Comparison of ENCODE assay signal across 26 mouse cellular contexts in genomic region chr14:46625760-46626159, GRCm38 (mm10).
DNase-seq lines count a peak whose midpoint lies in the region; ATAC-seq lines count a peak whose summit lies in the region.
"Had no signal": no experiment of that assay in that cellular context is flagged by ENCODE, and none has a peak within 500 bp of the region (broad histone marks: within the 10 kb centered on the region; RNA-seq: fewer than 3 reads in every experiment).

No protein-coding gene starts in this region.

- intact Hi-C loops in gastrocnemius, postnatal 14 days (cut with DNase I; ENCODE audit: low total_unique reads) = no loop called here

- H3K9ac ChIP-seq in limb, embryonic 11.5 days (ENCODE audit: low read length) = no peak overlapping the region
- H3K9ac ChIP-seq in limb, embryonic 13.5 days = no peak overlapping the region
- H3K9ac ChIP-seq in forebrain, embryonic 16.5 days (replicated peaks; ENCODE audit: low read depth, low read length) = no peak overlapping the region
- H3K9ac ChIP-seq: embryonic facial prominence, embryonic 15.5 days; heart, embryonic 13.5 days; hindbrain, embryonic 13.5 days; intestine, embryonic 15.5 days had no signal

- no peaks in the 10 kb centered on the region for H3K36me3 ChIP-seq in limb, embryonic 11.5 days (ENCODE audit: control insufficient read depth, insufficient read depth, low read length)
- H3K36me3 ChIP-seq in limb, embryonic 10.5 days = no peaks in the 10 kb centered on the region
- no peaks in the 10 kb centered on the region for H3K36me3 ChIP-seq in limb, embryonic 13.5 days
- H3K36me3 ChIP-seq in forebrain, embryonic 16.5 days (ENCODE audit: control insufficient read depth, insufficient read depth) = no peaks in the 10 kb centered on the region
- H3K36me3 ChIP-seq: embryonic facial prominence, embryonic 15.5 days; G1E; heart, embryonic 13.5 days; hindbrain, embryonic 10.5 days; hindbrain, embryonic 13.5 days; intestine, embryonic 15.5 days had no signal

- H3K27me3 ChIP-seq in limb, embryonic 11.5 days (ENCODE audit: control insufficient read depth, insufficient read depth, low read length) = no peaks in the 10 kb centered on the region
- H3K27me3 ChIP-seq in limb, embryonic 10.5 days (ENCODE audit: low read depth, poor library complexity, severe bottlenecking) = no peaks in the 10 kb centered on the region
- no peaks in the 10 kb centered on the region for H3K27me3 ChIP-seq in limb, embryonic 13.5 days
- H3K27me3 ChIP-seq in forebrain, embryonic 16.5 days (replicated peaks; ENCODE audit: control insufficient read depth, insufficient read depth, low read length) = 0 out of 2 replicates have a peak, but pooled peaks cover 3% of the 10 kb centered on the region
- H3K27me3 ChIP-seq: CH12.LX; embryonic facial prominence, embryonic 15.5 days; heart, embryonic 13.5 days; hindbrain, embryonic 13.5 days; intestine, embryonic 15.5 days; Patski had no signal

- DNase-seq in gastrocnemius, postnatal 25 days = peak; percentile 11
- DNase-seq in gastrocnemius, postnatal 14 days = no peak
- peak; percentile 21 for DNase-seq in limb, embryonic 11.5 days (ENCODE audit: low spot score)
- no peak for DNase-seq in limb, embryonic 10.5 days (ENCODE audit: low spot score)
- DNase-seq: adrenal gland, postnatal 10 days; adrenal gland, postnatal 36 days; B cell, adult 2 months; cerebellum, adult 18-20 months; cerebellum, adult 9-11 months; cerebellum, postnatal 25 days; embryo, embryonic 11 days; heart, adult 18-20 months; heart, postnatal 36 days; kidney, adult 11 months had no signal

- 64% methylated on average over 7 of the region's 7 CpGs for WGBS in limb, embryonic 11.5 days
- WGBS in limb, embryonic 10.5 days = 87% methylated on average over 7 of the region's 7 CpGs
- 43% methylated on average over 7 of the region's 7 CpGs for WGBS in limb, embryonic 13.5 days
- WGBS in forebrain, embryonic 16.5 days = 84% methylated on average over 7 of the region's 7 CpGs

- no peak overlapping the region for H3K4me2 ChIP-seq in limb, embryonic 11.5 days (ENCODE audit: low read depth, severe bottlenecking)
- H3K4me2 ChIP-seq in limb, embryonic 13.5 days (replicated peaks) = no peak overlapping the region
- H3K4me2 ChIP-seq in forebrain, embryonic 16.5 days (ENCODE audit: low read length) = no peak overlapping the region
- H3K4me2 ChIP-seq: embryonic facial prominence, embryonic 15.5 days; heart, embryonic 13.5 days; hindbrain, embryonic 13.5 days; intestine, embryonic 15.5 days had no signal

- ATAC-seq in limb, embryonic 11.5 days (ENCODE audit: insufficient number of reproducible peaks, low FRiP score, low TSS enrichment, low read depth) = no peak
- peak; percentile 83 for ATAC-seq in limb, embryonic 13.5 days (ENCODE audit: low FRiP score, low read depth)
- ATAC-seq in forebrain, embryonic 16.5 days = no peak
- ATAC-seq: forebrain, embryonic 14.5 days; hindbrain, embryonic 16.5 days; intestine, embryonic 15.5 days; Patski had no signal

- H3K4me3 ChIP-seq in limb, embryonic 11.5 days (ENCODE audit: low read depth, low read length) = no peak overlapping the region
- H3K4me3 ChIP-seq in limb, embryonic 10.5 days = no peak overlapping the region
- H3K4me3 ChIP-seq in limb, embryonic 13.5 days = no peak overlapping the region
- H3K4me3 ChIP-seq in forebrain, embryonic 16.5 days (replicated peaks; ENCODE audit: low read length) = no peak overlapping the region
- H3K4me3 ChIP-seq: embryonic facial prominence, embryonic 15.5 days; heart, embryonic 13.5 days; hindbrain, embryonic 10.5 days; hindbrain, embryonic 13.5 days; intestine, embryonic 15.5 days had no signal

- no peak overlapping the region for H3K27ac ChIP-seq in limb, embryonic 11.5 days (replicated peaks; ENCODE audit: low read depth, low read length)
- no peak overlapping the region for H3K27ac ChIP-seq in limb, embryonic 10.5 days
- no peak overlapping the region for H3K27ac ChIP-seq in limb, embryonic 13.5 days
- H3K27ac ChIP-seq in forebrain, embryonic 16.5 days (ENCODE audit: low read length) = no peak overlapping the region
- H3K27ac ChIP-seq: embryonic facial prominence, embryonic 15.5 days; heart, embryonic 13.5 days; hindbrain, embryonic 13.5 days; intestine, embryonic 15.5 days had no signal

- H3K9me3 ChIP-seq in limb, embryonic 11.5 days (ENCODE audit: control insufficient read depth, low read length) = no peaks in the 10 kb centered on the region
- no peaks in the 10 kb centered on the region for H3K9me3 ChIP-seq in limb, embryonic 10.5 days (replicated peaks)
- no peaks in the 10 kb centered on the region for H3K9me3 ChIP-seq in limb, embryonic 13.5 days
- no peaks in the 10 kb centered on the region for H3K9me3 ChIP-seq in forebrain, embryonic 16.5 days (ENCODE audit: control insufficient read depth, low read length)
- H3K9me3 ChIP-seq: embryonic facial prominence, embryonic 15.5 days; G1E; heart, embryonic 13.5 days; hindbrain, embryonic 10.5 days; hindbrain, embryonic 13.5 days; intestine, embryonic 15.5 days had no signal

- no peaks in the 10 kb centered on the region for H3K4me1 ChIP-seq in limb, embryonic 11.5 days (ENCODE audit: control insufficient read depth, insufficient read depth, low read length)
- peaks cover 10% of the 10 kb centered on the region for H3K4me1 ChIP-seq in limb, embryonic 10.5 days
- peaks cover 19% of the 10 kb centered on the region for H3K4me1 ChIP-seq in limb, embryonic 13.5 days
- H3K4me1 ChIP-seq in forebrain, embryonic 16.5 days (replicated peaks; ENCODE audit: control insufficient read depth, insufficient read depth, low read length) = no peaks in the 10 kb centered on the region
- H3K4me1 ChIP-seq: hindbrain, embryonic 13.5 days had no signal

Comparison
In these comparisons a context has a peak if more than half of its experiments do, and no peak if none do; other contexts are left out.
1. DNase-seq: peak in gastrocnemius, postnatal 25 days (single experiment) and limb, embryonic 11.5 days (single experiment); none in gastrocnemius, postnatal 14 days (single experiment) and limb, embryonic 10.5 days (single experiment).